Mouse (Mus musculus): ENCODE results near the gene Trex1. TPM values are rescaled to one million over a fixed set of nuclear protein-coding genes. Genes with fewer than 3 reads are reported as not detected.

The Trex1 gene
- polyA plus RNA-seq, 1 experiment from 2014 or later: 7.1 TPM

GRCm38 (mm10) chr9:109056916-109057315 lies 2.6 kb downstream of the Trex1 start:
- peaks cover 18% of the 10 kb centered on the region for H3K4me1 ChIP-seq (replicated peaks)
- 89% methylated on average over 4 of the region's 4 CpGs for WGBS
- no peak overlapping the region for H3K9ac ChIP-seq (replicated peaks)
- no peak overlapping the region for H3K4me2 ChIP-seq
- no peak overlapping the region for H3K4me3 ChIP-seq (replicated peaks)
- no peak overlapping the region for H3K27ac ChIP-seq
- no peaks in the 10 kb centered on the region for H3K9me3 ChIP-seq
- H3K36me3 ChIP-seq: peaks cover 71% of the 10 kb centered on the region
- no peak for ATAC-seq (ENCODE audit: insufficient number of reproducible peaks, insufficient read depth, low FRiP score, low TSS enrichment, low read depth)
- no peaks in the 10 kb centered on the region for H3K27me3 ChIP-seq

- no peak for ATAC-seq (ENCODE audit: insufficient number of reproducible peaks, insufficient read depth, low FRiP score, low TSS enrichment, low read depth)
- no peak overlapping the region for H3K27ac ChIP-seq
- H3K4me3 ChIP-seq (replicated peaks): no peak overlapping the region
- no peak overlapping the region for H3K4me2 ChIP-seq
- H3K9ac ChIP-seq (replicated peaks): no peak overlapping the region
- H3K4me1 ChIP-seq (replicated peaks): peaks cover 18% of the 10 kb centered on the region
- H3K36me3 ChIP-seq: peaks cover 74% of the 10 kb centered on the region
- H3K27me3 ChIP-seq: no peaks in the 10 kb centered on the region
- WGBS: 90% methylated on average over 17 of the region's 17 CpGs
- no peaks in the 10 kb centered on the region for H3K9me3 ChIP-seq
These were observed 3.3 kb downstream of the Trex1 start for GRCm38 (mm10) chr9:109056081-109056690.

GRCm38 (mm10) chr9:109055271-109056030 lies 4.1 kb downstream of the Trex1 start:
- no peaks in the 10 kb centered on the region for H3K9me3 ChIP-seq
- peaks cover 18% of the 10 kb centered on the region for H3K4me1 ChIP-seq (replicated peaks)
- H3K4me3 ChIP-seq (replicated peaks): 0 out of 2 replicates have a peak overlapping the region, but pooled peaks have one; percentile 12
- no peak overlapping the region for H3K27ac ChIP-seq
- peak overlapping the region; percentile 45; the same call in 1 of the 2 replicates for H3K9ac ChIP-seq (replicated peaks)
- peak overlapping the region; percentile 34 for H3K4me2 ChIP-seq
- 91% methylated on average over 12 of the region's 12 CpGs for WGBS
- H3K36me3 ChIP-seq: peaks cover 72% of the 10 kb centered on the region
- no peaks in the 10 kb centered on the region for H3K27me3 ChIP-seq
- ATAC-seq (ENCODE audit: insufficient number of reproducible peaks, insufficient read depth, low FRiP score, low TSS enrichment, low read depth): no peak

- peaks cover 17% of the 10 kb centered on the region for H3K4me1 ChIP-seq (replicated peaks)
- WGBS: 13% methylated on average over 7 of the region's 7 CpGs
- H3K4me3 ChIP-seq (replicated peaks): peak overlapping the region; percentile 12; the same call in 1 of the 2 replicates
These were observed 4.8 kb downstream of the Trex1 start for GRCm38 (mm10) chr9:109054712-109055111.

GRCm38 (mm10) chr9:109053851-109054250 lies 5.7 kb downstream of the Trex1 start:
- H3K36me3 ChIP-seq: peaks cover 69% of the 10 kb centered on the region

More at GRCm38 (mm10) chr9:109054712-109055111, 4.8 kb downstream of the Trex1 start:
- Histone ChIP-seq H3K4me2 (peak overlapping the region; percentile 34), H3K27me3 (no peaks in the 10 kb centered on the region), H3K36me3 (peaks cover 68% of the 10 kb centered on the region), H3K9me3 (no peaks in the 10 kb centered on the region), H3K9ac (replicated peaks) (peak overlapping the region; percentile 45; the same call in 1 of the 2 replicates), H3K27ac (peak overlapping the region; percentile 67; the same call in 1 of the 2 replicates)
- no peak for ATAC-seq (ENCODE audit: insufficient number of reproducible peaks, insufficient read depth, low FRiP score, low TSS enrichment, low read depth)

GRCm38 (mm10) chr9:109053366-109053765 lies 6.2 kb downstream of the Trex1 start:
- 75% methylated on average over 3 of the region's 3 CpGs for WGBS

More at GRCm38 (mm10) chr9:109053851-109054250, 5.7 kb downstream of the Trex1 start:
- no peak for ATAC-seq (ENCODE audit: insufficient number of reproducible peaks, insufficient read depth, low FRiP score, low TSS enrichment, low read depth)
- no peaks in the 10 kb centered on the region for H3K27me3 ChIP-seq
- no peak overlapping the region for H3K9ac ChIP-seq (replicated peaks)
- H3K4me3 ChIP-seq (replicated peaks): no peak overlapping the region
- H3K27ac ChIP-seq: no peak overlapping the region
- H3K4me2 ChIP-seq: no peak overlapping the region
- 73% methylated on average over 6 of the region's 6 CpGs for WGBS
- H3K4me1 ChIP-seq (replicated peaks): peaks cover 9% of the 10 kb centered on the region
- H3K9me3 ChIP-seq: no peaks in the 10 kb centered on the region

GRCm38 (mm10) chr9:109052490-109053260 lies 6.9 kb downstream of the Trex1 start:
- Histone ChIP-seq H3K36me3 (peaks cover 66% of the 10 kb centered on the region), H3K4me2 (no peak overlapping the region), H3K9ac (replicated peaks) (no peak overlapping the region), H3K9me3 (no peaks in the 10 kb centered on the region), H3K4me3 (replicated peaks) (no peak overlapping the region), H3K27me3 (no peaks in the 10 kb centered on the region), H3K27ac (no peak overlapping the region), H3K4me1 (replicated peaks) (peaks cover 9% of the 10 kb centered on the region)
- no peak for ATAC-seq (ENCODE audit: insufficient number of reproducible peaks, insufficient read depth, low FRiP score, low TSS enrichment, low read depth)
- WGBS: 87% methylated on average over 9 of the region's 9 CpGs

More at GRCm38 (mm10) chr9:109053366-109053765, 6.2 kb downstream of the Trex1 start:
- Histone ChIP-seq H3K27ac (no peak overlapping the region), H3K4me1 (replicated peaks) (peaks cover 9% of the 10 kb centered on the region), H3K9me3 (no peaks in the 10 kb centered on the region), H3K4me3 (replicated peaks) (no peak overlapping the region), H3K4me2 (no peak overlapping the region), H3K9ac (replicated peaks) (no peak overlapping the region), H3K36me3 (peaks cover 69% of the 10 kb centered on the region), H3K27me3 (no peaks in the 10 kb centered on the region)
- no peak for ATAC-seq (ENCODE audit: insufficient number of reproducible peaks, insufficient read depth, low FRiP score, low TSS enrichment, low read depth)

GRCm38 (mm10) chr9:109051651-109052489 lies 7.7 kb downstream of the Trex1 start:
- Histone ChIP-seq H3K4me2 (no peak overlapping the region), H3K36me3 (peaks cover 58% of the 10 kb centered on the region), H3K27ac (no peak overlapping the region), H3K4me1 (replicated peaks) (peaks cover 9% of the 10 kb centered on the region), H3K9me3 (no peaks in the 10 kb centered on the region), H3K9ac (replicated peaks) (no peak overlapping the region), H3K27me3 (no peaks in the 10 kb centered on the region), H3K4me3 (replicated peaks) (no peak overlapping the region)
- WGBS: 88% methylated on average over 10 of the region's 10 CpGs
- no peak for ATAC-seq (ENCODE audit: insufficient number of reproducible peaks, insufficient read depth, low FRiP score, low TSS enrichment, low read depth)

GRCm38 (mm10) chr9:109051011-109051501 lies 8.5 kb downstream of the Trex1 start:
- no peak overlapping the region for H3K27ac ChIP-seq

GRCm38 (mm10) chr9:109050674-109050997 lies 8.9 kb downstream of the Trex1 start:
- Histone ChIP-seq H3K9me3 (no peaks in the 10 kb centered on the region), H3K27ac (no peak overlapping the region), H3K4me3 (replicated peaks) (no peak overlapping the region), H3K9ac (replicated peaks) (no peak overlapping the region), H3K27me3 (no peaks in the 10 kb centered on the region), H3K36me3 (peaks cover 46% of the 10 kb centered on the region), H3K4me1 (replicated peaks) (peaks cover 9% of the 10 kb centered on the region), H3K4me2 (no peak overlapping the region)
- 78% methylated on average over 3 of the region's 3 CpGs for WGBS
- no peak for ATAC-seq (ENCODE audit: insufficient number of reproducible peaks, insufficient read depth, low FRiP score, low TSS enrichment, low read depth)

More at GRCm38 (mm10) chr9:109051011-109051501, 8.5 kb downstream of the Trex1 start:
- Histone ChIP-seq H3K4me1 (replicated peaks) (peaks cover 9% of the 10 kb centered on the region), H3K9me3 (no peaks in the 10 kb centered on the region), H3K4me2 (no peak overlapping the region), H3K9ac (replicated peaks) (no peak overlapping the region), H3K36me3 (peaks cover 50% of the 10 kb centered on the region), H3K27me3 (no peaks in the 10 kb centered on the region), H3K4me3 (replicated peaks) (no peak overlapping the region)
- ATAC-seq (ENCODE audit: insufficient number of reproducible peaks, insufficient read depth, low FRiP score, low TSS enrichment, low read depth): no peak
- 91% methylated on average over 13 of the region's 13 CpGs for WGBS

Data from limb, embryonic 12.5 days (tissue).